Mouse (Mus musculus) naive thymus-derived CD4-positive, alpha-beta T cell, adult 2 months (primary cell): ENCODE measurements at regions not wholly inside any gene's neighbourhood (a gene's known extent, or its start where the extent isn't known, plus 50 kb on each side); places are given as distances from the start of the nearest gene placed in this dataset.

Experiments used
- DNase-seq: peaks from one replicate; pipeline ENCODE4 v3.0.0-alpha.2; 2011; ENCODE audit warnings: low read depth

- no peak for DNase-seq
Observed at GRCm38 (mm10) chr13:59956441-59956840, 133.5 kb upstream of the Tut7 start.

GRCm38 (mm10) chr13:59952809-59953208 is 129.9 kb upstream of the Tut7 start:
- no peak for DNase-seq

DNA sequence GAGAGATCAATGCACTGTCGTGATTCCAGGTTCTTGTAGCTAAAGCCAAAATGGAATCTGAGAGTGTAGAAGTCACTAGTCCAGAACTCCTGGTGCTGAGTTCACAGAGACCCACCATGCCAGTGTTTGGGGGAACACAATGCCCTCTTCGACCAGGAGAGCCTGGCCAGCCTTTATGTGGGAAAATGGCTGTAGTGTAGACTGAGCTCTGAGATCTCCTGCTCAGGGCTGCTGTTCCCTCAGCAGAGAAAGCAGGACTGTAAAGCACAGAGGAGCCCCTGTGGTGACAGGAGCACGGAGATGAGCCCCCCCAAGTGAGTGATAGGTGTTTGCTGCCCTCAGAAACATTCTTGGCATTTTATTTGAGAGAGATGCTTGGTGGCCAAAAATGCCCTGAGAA is 129.2 kb upstream of the Tut7 start:
- no peak for DNase-seq

DNA sequence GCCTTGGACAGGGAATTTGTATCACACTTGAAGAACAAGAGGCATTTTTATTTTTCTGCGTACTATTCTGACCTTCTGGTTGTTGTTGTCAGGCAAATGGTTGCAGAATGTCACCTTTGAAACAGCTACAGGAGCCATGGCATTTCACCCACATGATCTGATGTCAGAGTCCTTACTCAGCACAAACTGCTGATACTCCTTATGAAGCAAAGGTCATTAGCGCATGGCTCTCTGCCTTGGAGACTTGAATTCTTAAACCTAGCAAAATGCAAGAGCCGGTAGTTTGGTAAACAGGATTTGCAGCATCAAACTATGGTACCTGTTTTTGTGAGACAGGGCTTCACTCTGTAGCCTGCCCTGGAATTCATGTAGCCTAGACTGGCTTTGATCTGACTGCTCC is 127.3 kb upstream of the Tut7 start:
- DNase-seq: no peak

- no peak for DNase-seq
Observed at GRCm38 (mm10) chr13:59949471-59949870, 126.5 kb upstream of the Tut7 start.

GRCm38 (mm10) chr13:59948496-59949138 is 125.7 kb upstream of the Tut7 start:
- DNase-seq: no peak

DNA sequence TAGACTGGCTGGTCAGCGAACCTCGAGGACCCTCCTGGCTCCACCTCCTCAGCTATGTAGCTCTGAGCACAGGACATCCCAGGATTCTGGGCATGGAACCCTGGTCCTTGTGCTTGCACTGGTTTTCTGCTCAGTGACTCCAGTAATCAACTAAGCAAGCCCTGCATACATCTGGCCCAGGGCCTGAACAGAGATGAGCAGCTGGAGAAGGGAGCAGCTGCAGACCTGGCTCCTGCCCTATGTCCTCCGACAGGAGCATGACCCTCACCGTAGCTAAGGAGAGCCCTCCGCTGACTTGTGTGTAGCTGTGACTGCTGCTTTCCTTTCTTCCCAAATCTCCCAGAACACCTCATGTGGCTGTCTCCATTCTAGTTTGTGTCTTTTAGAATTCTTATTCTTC is 124.5 kb upstream of the Tut7 start:
- no peak for DNase-seq

DNA sequence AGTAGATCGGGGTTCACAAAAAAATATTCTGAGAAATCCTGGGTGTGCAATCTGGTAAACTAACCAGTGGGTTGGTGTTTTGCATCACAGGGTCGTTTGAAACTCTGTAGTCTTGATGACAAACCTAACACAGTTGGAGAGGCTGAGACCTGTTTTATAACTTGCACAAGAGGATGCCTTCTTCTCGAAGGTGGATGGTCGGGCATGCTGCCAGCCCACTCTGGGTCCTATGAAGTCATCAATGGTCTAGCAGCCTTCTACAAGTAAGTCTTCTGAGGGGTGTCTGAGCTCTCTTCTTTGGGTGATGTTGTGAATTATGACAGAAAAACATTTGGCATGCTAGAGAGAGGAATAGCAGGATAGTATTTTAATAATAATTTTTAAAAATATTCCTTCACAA is 123.6 kb upstream of the Tut7 start:
- no peak for DNase-seq

DNA sequence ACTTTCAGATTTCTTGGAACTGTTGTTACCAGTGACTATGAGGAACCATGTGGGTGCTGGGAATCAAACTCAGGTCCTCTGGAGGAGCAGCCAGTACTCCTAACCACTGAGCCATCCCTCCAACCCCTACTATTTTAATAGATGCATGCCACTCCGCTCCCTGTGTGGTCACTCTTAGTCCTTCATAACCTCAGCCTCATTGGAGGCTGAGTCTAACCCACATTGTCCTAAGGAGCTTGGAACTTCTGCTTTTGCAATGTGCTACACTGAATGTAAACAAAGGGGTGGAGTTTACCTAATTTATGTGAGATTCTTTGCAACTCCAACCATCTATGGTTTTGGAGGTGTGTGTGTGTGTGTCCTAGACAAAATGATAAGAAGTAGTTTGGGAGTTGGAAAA is 122.7 kb upstream of the Tut7 start:
- no peak for DNase-seq

GRCm38 (mm10) chr13:59943602-59944140 is 120.7 kb upstream of the Tut7 start:
- no peak for DNase-seq

- DNase-seq: no peak
Observed at GRCm38 (mm10) chr13:59943020-59943419, 120.1 kb upstream of the Tut7 start.

DNA sequence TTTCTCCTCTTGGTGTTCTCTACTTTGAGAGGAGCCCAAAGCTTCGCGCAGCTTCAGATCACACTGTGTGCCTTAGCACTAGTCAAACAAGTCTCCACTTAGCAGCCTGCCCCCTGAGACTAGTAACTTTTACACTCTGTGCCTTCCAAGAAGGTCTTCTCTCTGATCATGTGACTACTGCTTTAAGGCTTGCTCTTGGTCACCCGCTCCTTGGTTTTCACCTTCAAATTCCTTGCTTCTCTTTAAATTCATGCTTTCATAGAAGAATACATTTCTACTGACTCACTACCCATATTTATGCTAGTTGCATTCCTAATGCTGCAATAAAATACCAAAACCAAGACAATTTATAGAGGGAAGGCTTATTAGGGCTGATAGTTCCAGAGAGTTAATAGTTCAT is 118.6 kb upstream of the Tut7 start:
- DNase-seq: no peak

DNA sequence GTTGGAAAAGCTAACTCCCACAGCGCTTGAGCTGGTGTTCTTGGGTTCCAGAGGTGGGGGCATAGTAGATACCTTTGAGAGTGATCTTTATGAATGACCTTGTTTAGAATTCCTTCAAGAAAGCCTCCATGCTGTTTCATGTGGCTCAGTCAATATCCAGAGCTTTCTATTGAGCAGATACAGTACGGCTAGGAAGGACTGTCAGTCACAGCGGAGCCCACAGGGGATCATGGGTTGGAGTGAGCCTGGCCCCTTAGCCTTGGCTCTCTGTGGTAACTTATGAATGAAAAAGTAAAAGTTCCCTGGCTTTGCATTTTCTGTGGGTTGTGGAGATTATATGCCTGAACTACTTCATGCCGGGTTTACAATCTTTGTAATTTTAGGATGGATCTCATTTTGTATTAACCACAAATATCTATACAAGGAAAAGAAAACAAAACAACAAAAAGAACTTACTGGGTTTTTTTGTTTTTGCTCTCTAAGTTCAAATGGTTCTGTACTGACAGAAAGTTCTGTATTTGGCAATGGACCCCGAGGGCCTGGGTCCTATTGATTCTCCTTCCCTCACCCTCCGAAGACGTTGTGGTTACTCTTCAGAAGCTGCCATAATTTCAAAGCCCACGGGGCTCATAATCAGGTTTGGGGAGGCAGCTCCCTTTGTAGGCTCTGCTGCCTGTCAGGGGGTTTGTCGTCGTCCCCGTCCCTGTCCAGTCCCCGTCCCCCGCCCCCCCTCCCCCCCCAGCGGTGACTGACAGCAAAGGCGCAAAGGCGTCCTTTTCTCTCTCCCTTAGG is 117.7 kb upstream of the Tut7 start:
- DNase-seq: no peak

- DNase-seq: no peak
Observed at GRCm38 (mm10) chr13:59939886-59940285, 116.9 kb upstream of the Tut7 start.

- no peak for DNase-seq
Observed at GRCm38 (mm10) chr13:59937147-59937546, 114.2 kb upstream of the Tut7 start.

DNA sequence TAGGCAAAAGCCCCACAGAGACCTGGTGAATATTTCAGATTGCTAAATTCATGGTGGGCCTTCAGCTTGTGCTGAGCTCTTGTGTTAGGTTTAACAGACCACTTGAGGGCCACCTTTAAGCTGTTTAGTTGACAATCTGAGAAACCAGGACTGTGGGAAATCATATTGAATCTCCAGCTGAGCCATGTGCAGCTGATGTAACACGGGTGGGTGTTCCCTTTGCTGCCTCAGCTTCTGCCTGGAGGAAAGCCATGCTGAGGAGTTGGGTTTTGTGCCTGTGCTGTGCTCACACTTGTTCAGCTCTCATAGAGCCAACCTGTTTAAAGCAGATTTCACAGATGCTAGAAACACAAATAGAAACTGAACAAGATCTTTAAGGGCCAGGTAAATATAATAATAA is 111.6 kb upstream of the Tut7 start:
- DNase-seq: no peak

GRCm38 (mm10) chr13:59934093-59934492 is 111.1 kb upstream of the Tut7 start:
- DNase-seq: no peak

- DNase-seq: no peak
Observed at GRCm38 (mm10) chr13:59927379-59928111, 104.6 kb upstream of the Tut7 start.

- DNase-seq: no peak
Observed at GRCm38 (mm10) chr13:59925845-59926481, 103.0 kb upstream of the Tut7 start.

DNA sequence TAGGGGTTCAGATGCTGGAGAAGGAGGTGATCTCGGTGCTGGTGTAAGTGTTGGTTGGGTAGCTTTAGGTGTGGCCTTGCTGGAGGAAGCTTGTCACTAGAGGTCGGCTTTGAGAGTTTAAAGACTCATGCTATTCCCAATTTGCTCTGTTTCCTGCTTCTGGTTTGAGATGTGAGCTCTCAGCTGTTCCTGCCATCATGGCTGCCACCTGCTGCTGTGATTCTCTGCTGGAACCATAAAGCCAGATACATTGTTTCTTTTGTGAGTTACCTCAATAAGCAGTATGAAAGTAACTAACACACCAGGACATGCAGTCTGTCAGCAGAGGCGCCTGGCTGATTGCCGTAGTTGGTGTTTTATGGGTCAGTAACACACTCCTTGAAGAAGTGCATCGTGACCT is 94.2 kb upstream of the Tut7 start:
- DNase-seq: no peak

GRCm38 (mm10) chr13:59916166-59917044 is 93.5 kb upstream of the Tut7 start:
- DNase-seq: no peak
